Mouse (Mus musculus): Measurements from ENCODE around the gene Vmn2r86.
"Not testable (repeated sequence)": the region's sequence is repeated elsewhere in the genome, so short reads cannot be mapped to it uniquely, and the experiment has no call there.

Vmn2r86 gene

GRCm38 (mm10) chr10:130455950-130456349, at the start of gene Vmn2r86:
Gene Vmn2r86 (minus strand): TSS chr10:130456050.
- DNase-seq (ENCODE audit: low spot score in 2 of 2): not testable (repeated sequence)

- no peak for DNase-seq (ENCODE audit: low spot score in 2 of 2)
These were observed 41.4 kb upstream of the Vmn2r86 start, which contains the start of gene Vmn2r87 for GRCm38 (mm10) chr10:130497296-130497695. Gene Vmn2r87 (minus strand): TSS chr10:130497396.

DNA sequence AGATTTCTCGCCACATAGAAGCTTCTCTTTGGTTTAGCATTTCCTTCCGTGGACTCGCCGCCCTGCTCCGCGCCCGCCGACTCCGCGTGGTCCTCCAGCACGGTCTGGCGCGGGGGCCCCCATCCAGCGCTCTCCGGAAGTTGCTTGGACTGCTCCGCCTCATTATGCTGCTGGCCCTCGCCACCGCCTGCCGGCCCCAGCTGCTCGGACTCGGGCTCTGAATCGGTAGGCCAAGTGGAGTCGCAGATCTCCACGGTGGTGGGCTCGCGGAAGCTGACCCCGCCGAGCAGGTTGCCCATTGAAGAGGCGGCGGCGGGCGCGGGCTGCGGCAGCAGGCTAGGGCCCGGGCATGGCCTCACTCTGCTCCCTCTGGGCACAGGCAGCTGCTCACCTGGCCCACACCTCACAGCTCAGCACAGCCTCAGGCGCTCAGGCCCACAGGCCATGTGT, 14.5 kb upstream of the Vmn2r86 start:
- peak; percentile 18 to 60 for DNase-seq (ENCODE audit: low spot score in 2 of 2)

DNA sequence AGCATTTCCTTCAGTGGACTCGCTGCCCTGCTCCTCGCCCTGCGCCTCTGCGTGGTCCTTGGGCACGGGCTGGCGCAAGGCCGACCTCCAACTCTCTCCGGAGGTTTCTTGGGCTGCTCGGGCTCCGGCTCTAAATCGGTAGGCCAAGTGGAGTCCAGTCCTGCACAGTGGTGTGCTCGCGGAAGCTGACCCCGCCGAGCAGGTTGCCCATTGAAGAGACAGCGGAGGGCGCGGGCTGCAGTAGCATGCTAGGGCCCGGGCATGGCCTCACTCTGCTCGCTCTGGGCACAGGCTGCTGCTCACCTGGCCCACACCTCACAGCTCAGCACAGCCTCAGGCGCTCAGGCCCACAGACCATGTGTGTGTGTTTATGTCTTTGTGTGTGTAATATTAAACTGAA, 11.1 kb downstream of the Vmn2r86 start:
- no peak for DNase-seq (ENCODE audit: low spot score in 2 of 2)

GRCm38 (mm10) chr10:130434185-130434898, 21.5 kb downstream of the Vmn2r86 start:
- not testable (repeated sequence) for DNase-seq (ENCODE audit: low spot score in 2 of 2)

- DNase-seq (ENCODE audit: low spot score in 2 of 2): not testable (repeated sequence)
These were observed 26.2 kb downstream of the Vmn2r86 start, which contains the start of gene Vmn2r85 for GRCm38 (mm10) chr10:130429603-130430002. Gene Vmn2r85 (minus strand): TSS chr10:130429703.

DNA sequence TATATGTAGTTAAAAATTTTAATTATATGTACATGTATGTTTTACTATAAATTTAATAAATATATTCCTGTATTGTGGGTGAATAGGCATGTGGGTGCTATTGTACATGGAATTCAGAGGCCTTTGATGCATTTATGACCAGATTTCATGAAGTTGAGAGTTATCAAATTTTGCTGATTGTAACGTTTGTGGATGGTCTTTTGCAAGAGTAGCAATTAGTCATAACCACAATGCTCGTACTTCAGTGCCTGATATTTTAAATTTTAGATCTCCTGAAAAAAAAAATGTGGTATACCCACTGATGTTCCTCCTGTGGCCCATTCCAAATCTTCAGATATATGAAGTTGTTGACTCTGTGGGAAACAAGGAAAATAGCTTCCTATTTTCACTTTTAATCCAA, 33.5 kb downstream of the Vmn2r86 start:
- not testable (repeated sequence) for DNase-seq (ENCODE audit: low spot score in 2 of 2)

GRCm38 (mm10) chr10:130420401-130420800, 35.4 kb downstream of the Vmn2r86 start:
- no peak for DNase-seq (ENCODE audit: low spot score in 2 of 2)

GRCm38 (mm10) chr10:130419954-130420353, 35.9 kb downstream of the Vmn2r86 start:
- not testable (repeated sequence) for DNase-seq (ENCODE audit: low spot score in 2 of 2)

DNA sequence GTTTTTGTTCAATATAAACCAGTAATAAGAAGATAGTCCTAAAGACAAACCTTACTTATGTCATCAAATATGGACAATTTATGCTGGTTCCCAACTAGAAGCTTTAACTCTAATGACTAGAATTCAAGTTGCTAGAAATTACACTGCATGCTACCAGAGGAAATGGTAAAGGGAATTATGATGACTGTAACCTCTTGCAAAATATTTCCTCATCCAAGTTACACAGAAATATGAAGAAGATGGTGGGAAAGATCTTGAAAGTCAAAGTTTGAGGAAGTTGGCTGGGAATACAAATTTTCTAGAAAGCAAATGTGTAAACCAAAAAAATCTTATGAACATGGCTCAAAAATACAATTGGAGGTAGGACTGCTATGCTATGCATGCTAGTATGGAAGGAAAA, 39.5 kb downstream of the Vmn2r86 start:
- not testable (repeated sequence) for DNase-seq (ENCODE audit: low spot score in 2 of 2)

DNA sequence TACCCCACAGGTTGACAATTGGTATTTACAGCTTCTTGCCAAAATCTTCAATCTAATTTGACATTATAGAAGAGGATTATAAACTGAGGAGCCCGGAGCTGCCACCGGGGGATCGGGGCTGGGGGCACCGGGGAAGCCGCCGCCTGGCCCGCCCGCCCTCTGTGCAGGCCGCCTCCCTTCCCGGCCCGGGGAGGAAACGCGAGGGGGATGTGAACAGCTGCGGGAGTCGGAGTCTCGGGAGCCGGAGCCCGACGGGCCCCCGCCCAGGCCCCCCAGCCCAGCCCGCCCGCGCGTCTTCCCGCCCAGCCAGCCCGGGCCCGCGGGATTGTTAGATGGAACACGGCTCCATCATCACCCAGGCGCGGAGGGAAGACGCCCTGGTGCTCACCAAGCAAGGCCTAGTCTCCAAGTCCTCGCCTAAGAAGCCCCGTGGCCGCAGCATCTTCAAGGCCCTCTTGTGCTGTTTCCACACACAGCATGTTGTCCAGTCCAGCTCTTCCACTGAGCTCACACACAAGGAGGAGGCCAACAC, 43.6 kb downstream of the Vmn2r86 start:
- not testable (repeated sequence) for DNase-seq (ENCODE audit: low spot score in 2 of 2)

DNA sequence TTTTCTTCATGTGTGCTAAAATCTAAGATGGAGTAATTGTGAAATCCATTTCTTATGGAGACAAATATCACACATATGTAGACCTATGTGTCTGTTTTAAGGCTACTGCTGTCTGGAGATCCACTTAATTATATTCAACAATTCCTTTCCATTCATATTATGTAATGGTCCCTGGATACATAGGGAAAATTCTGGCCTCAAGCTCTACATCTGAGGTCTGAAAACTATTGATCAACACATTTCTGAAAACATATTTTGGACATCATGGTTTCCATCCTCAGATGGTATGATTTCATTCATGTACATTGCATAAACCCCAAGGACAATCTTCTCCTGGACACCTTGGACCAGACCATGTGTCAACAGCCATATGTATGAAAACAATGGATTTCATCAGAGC, 61.6 kb downstream of the Vmn2r86 start, which contains the start of gene Vmn2r84:
Gene Vmn2r84, minus strand, starts transcription at position 101 of the 400 bp plus-strand sequence.
- no peak for DNase-seq (ENCODE audit: low spot score in 2 of 2)
